Mouse (Mus musculus) midbrain, embryonic 15.5 days (tissue): ENCODE measurements around the gene Ezh2. TPM values are rescaled to one million over a fixed set of nuclear protein-coding genes. Genes with fewer than 3 reads are reported as not detected.
"Not testable (repeated sequence)": the region's sequence is repeated elsewhere in the genome, so short reads cannot be mapped to it uniquely, and the experiment has no call there.

Source experiments
- ATAC-seq: fragments of 200-750 bp; cut with Nextera tagmentation; replicated peaks from 2 replicates; pipeline ENCODE4 v1.8.0; 2017; ENCODE audit warnings: moderate TSS enrichment
- H3K27ac ChIP-seq: fragments of 300-500 bp; sonication (generic); 2 replicates; pipeline ENCODE4 v1.5.1; 2015; ENCODE audit warnings: mild to moderate bottlenecking, inconsistent platforms
- H3K27me3 ChIP-seq: fragments of 300-500 bp; sonication (generic); replicated peaks from 2 replicates; pipeline ENCODE4 v1.6.1; 2015; ENCODE audit warnings: inconsistent platforms
- H3K36me3 ChIP-seq: fragments of 300-500 bp; sonication (generic); replicated peaks from 2 replicates; pipeline ENCODE4 v1.6.1; 2015; ENCODE audit warnings: inconsistent platforms
- H3K4me1 ChIP-seq: fragments of 300-500 bp; sonication (generic); 2 replicates; pipeline ENCODE4 v1.6.1; 2015; ENCODE audit warnings: inconsistent platforms
- H3K4me2 ChIP-seq: fragments of 300-500 bp; sonication (generic); 2 replicates; pipeline ENCODE4 v1.6.1; 2015; ENCODE audit warnings: inconsistent platforms, mild to moderate bottlenecking, moderate library complexity
- H3K4me3 ChIP-seq: fragments of 300-500 bp; sonication (generic); 2 replicates; pipeline ENCODE4 v1.5.1; 2015; ENCODE audit warnings: mild to moderate bottlenecking, inconsistent platforms
- H3K9ac ChIP-seq: fragments of 300-500 bp; sonication (generic); 2 replicates; pipeline ENCODE4 v1.6.1; 2015; ENCODE audit warnings: mild to moderate bottlenecking, inconsistent platforms
- H3K9me3 ChIP-seq: fragments of 300-500 bp; sonication (generic); 2 replicates; pipeline ENCODE4 v1.6.1; 2016; ENCODE audit warnings: inconsistent platforms
- WGBS: fragments of 180-500 bp; shearing (Covaris S2); methylation state at CpG from one replicate; pipeline ENCODE4 v1.1.7; 2015; ENCODE audit warnings: mixed read lengths; 5-methylcytosine and 5-hydroxymethylcytosine counted together
- polyA plus RNA-seq: library from polyadenylated mRNA; unstranded; fragments of >200 nt; fragmentation: Nextera tagmentation; extraction: Ambion mirVana; gene quantifications from 2 replicates; pipeline ENCODE4 v1.2.1, GENCODE M21; 2015

Gene Ezh2
- 69.0 and 78.7 TPM in 2 replicates for polyA plus RNA-seq

DNA sequence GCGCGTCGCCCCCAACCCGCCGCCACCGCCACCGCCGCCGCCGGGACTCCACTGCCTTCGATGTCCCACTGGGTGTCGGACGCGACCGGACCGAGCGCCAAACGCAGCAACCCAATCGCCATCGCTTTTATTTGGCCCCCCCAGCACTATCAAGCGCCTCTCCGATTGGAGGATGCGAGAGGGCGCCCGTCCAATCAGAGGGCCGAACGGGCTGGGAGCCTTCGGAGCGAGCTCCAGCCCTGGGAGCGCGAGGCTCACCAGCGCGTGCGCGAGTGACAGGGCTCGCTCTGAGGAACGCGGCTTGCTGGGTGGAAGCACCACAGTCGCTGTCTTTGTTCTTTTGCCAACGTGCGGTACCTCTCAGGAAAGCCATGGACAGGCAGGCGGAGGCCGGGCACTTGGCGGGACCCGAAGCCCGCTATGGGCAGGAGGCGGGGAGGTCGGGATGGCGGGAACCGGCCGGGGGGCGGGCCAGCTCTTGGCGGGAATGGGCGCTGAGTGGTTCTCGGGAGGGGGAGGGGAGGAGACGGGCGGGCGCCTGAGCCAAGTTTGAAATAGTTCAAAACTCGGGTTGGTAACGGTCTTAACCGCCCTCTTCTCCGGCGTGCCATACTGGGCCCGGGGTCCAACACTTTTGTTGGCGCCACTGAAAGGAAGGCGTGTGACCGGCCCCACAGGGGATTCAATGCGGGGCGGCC is at the start of gene Ezh2:
TSS of gene Ezh2 (minus strand) at position 416 of the 698 bp plus-strand sequence.
- Histone ChIP-seq H3K9ac (peak within 1 kb of the TSS; percentile 94), H3K4me3 (peak within 1 kb of the TSS; percentile 93), H3K27ac (peak within 1 kb of the TSS; percentile 94), H3K36me3 (no peaks in the 10 kb centered on the region), H3K4me2 (peak within 1 kb of the TSS; percentile 89), H3K4me1 (peaks cover 23% of the 10 kb centered on the region), H3K27me3 (no peaks in the 10 kb centered on the region), H3K9me3 (no peaks in the 10 kb centered on the region)
- peak; percentile 99 for ATAC-seq
- under 1% methylated on average over 61 of the region's 69 CpGs for WGBS

DNA sequence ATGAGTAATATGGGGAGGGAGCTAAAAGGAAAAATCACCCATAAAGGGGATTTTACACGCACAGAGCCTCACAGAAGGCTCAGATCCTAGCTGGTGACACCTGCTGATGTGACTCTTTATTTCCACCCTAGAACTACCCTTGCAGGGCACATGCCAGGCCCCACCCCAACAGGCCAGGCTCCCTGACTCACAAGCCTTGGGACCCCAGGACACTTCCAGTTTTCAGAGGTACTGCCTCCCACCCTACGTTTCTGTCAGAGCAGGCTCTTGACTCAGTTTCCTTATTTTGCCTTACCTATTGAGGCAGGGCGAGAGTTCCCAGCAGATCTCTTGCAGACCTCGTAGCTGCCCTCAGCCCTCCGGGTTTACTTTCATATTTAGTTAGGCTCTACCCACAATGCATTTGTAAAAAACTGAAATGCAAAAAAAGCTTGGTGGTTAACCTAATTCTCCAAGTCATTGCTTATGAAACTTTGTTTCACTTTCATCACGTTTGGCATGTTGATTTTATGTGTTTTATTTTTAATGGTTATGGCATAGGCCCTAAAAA is 41.5 kb upstream of the Ezh2 start:
- 71% methylated on average over 6 of the region's 6 CpGs for WGBS
- Histone ChIP-seq H3K4me3 (no peak overlapping the region), H3K9ac (no peak overlapping the region), H3K4me2 (no peak overlapping the region), H3K9me3 (no peaks in the 10 kb centered on the region), H3K27ac (no peak overlapping the region), H3K4me1 (no peaks in the 10 kb centered on the region), H3K36me3 (no peaks in the 10 kb centered on the region), H3K27me3 (no peaks in the 10 kb centered on the region)
- ATAC-seq, result no peak

DNA sequence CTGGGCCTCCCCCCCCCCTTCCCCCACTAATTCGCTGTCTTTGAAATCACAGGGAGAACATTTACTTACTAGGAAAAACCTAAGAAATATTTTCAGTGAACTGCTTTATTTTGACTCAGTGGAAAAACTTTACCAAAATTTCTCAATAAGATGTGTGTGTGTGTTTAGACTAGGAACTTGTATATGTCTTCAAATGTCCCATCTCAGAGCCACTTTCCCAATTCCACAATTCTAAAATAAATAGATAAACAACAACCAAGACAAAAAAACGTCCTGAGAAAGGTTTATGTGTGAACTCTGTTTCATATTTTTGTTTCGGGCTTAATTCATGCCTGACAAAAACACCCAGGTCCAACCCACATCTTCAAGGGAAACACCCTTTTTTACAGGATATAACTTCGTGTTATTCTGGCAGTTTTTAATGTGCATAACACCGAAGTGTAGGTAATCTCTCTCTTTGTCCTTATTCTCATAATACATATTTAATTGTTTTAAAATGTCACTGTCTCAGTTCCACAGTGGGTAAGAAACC is 40.9 kb upstream of the Ezh2 start:
- whole genome bisulfite sequencing, result 76% methylated on average over 5 of the region's 5 CpGs
- Histone ChIP-seq H3K4me2 (no peak overlapping the region), H3K4me3 (no peak overlapping the region), H3K9me3 (no peaks in the 10 kb centered on the region), H3K27ac (no peak overlapping the region), H3K27me3 (no peaks in the 10 kb centered on the region), H3K9ac (no peak overlapping the region), H3K4me1 (no peaks in the 10 kb centered on the region), H3K36me3 (no peaks in the 10 kb centered on the region)
- ATAC-seq, result no peak

DNA sequence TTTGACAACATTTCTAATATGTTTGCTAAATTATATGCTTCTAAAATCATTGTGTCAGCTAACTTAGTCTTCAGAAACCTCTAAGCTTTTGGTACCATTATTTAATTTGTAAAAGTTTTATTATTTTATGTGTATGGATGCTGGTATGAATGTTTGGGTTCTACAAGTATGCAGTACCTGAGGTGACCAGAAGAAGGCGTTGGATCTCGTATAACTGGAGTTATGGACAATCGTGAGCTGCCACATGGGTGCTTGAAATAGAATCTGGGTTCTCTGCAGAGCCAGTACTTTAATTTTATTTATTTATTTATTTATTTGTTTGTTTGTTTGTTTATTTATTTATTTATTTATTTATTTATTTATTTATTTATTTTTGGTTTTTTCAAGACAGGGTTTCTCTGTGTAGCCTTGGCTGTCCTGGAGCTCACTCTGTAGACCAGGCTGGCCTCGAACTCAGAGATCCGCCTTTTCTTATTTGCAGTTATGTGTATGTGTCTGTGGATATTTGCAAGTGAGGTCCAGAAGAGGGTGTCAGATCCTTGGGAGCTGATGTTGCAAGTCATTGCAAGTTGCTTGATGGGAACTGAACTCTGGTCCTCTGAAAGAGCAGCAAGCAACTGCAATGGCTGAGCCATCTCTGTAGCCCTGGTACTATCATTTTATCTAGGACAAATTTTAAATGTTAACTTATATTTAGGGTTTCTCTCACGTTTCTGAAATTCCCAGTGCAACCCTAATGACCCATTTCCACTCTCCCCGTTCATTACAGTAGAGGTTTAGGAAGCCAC is 40.3 kb upstream of the Ezh2 start:
- H3K4me1 ChIP-seq, result no peaks in the 10 kb centered on the region
- no peak overlapping the region for H3K4me3 ChIP-seq
- no peak overlapping the region for H3K27ac ChIP-seq
- H3K27me3 ChIP-seq, result no peaks in the 10 kb centered on the region
- WGBS, result 75% methylated on average over 7 of the region's 7 CpGs
- H3K36me3 ChIP-seq, result no peaks in the 10 kb centered on the region
- H3K4me2 ChIP-seq, result no peak overlapping the region
- ATAC-seq, result no peak
- no peak overlapping the region for H3K9ac ChIP-seq
- H3K9me3 ChIP-seq, result no peaks in the 10 kb centered on the region

DNA sequence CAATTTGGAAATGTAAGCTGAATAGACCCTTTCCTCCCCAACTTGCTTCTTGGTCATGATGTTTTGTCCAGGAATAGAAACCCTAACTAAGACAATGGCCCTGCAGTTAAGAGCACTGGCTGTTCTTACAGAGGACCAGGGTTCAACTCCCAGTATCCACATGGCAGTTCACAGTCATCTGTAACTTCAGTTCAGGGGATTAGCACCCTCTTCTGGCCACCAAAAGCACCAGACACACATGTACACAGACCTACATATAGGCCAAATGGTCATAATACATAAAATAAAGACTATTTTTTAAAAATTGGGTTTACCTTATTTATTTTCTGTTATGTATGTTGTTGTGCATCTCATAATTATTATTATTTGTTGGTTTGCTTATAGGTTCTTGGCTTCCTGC is 38.3 kb upstream of the Ezh2 start:
- no peak overlapping the region for H3K27ac ChIP-seq
- H3K27me3 ChIP-seq, result no peaks in the 10 kb centered on the region
- H3K9ac ChIP-seq, result no peak overlapping the region
- H3K4me3 ChIP-seq, result no peak overlapping the region
- H3K4me2 ChIP-seq, result no peak overlapping the region
- no peaks in the 10 kb centered on the region for H3K4me1 ChIP-seq
- no peaks in the 10 kb centered on the region for H3K36me3 ChIP-seq
- H3K9me3 ChIP-seq, result no peaks in the 10 kb centered on the region
- ATAC-seq, result no peak

DNA sequence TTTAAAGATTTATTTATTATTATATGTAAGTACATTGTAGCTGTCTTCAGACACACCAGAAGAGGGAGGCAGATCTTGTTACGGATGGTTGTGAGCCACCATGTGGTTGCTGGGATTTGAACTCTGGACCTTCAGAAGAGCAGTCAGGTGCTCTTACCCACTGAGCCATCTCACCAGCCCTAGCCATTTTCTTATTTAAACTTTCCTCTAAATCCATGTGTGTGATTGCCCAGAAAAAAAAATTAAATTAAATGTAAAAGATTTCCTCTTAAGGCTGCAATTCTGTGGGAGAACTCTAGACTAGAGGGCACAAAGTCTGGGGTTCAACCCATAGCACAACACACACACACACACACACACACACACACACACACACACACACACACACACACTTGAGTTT is 34.9 kb upstream of the Ezh2 start:
- 89% methylated on average over 1 of the region's 1 CpGs for WGBS
- not testable (repeated sequence) for H3K4me3 ChIP-seq, ATAC-seq, H3K36me3 ChIP-seq, H3K4me1 ChIP-seq, H3K27me3 ChIP-seq, H3K27ac ChIP-seq, H3K9ac ChIP-seq, H3K4me2 ChIP-seq, H3K9me3 ChIP-seq

DNA sequence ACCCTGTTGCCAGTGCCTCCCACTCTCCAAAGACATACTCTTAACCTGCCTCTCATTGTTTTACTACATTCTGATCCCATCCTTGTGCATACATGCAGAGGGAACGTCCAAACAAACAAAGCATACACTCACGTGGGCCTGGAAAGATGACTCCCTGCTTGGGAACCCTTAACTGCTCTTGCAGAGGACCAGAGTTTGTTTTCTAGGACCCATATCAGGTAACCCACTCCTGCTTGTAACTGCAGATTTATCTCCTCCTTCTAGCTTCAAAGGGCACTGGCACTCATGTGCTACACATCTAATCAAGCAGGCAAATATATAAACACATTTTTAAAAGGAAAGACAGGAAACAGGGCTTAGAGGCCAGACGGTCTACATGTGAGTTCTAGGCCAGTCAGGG is 32.8 kb upstream of the Ezh2 start:
- no peak overlapping the region for H3K9ac ChIP-seq
- WGBS, result 61% methylated on average over 3 of the region's 3 CpGs
- H3K4me2 ChIP-seq, result no peak overlapping the region
- no peaks in the 10 kb centered on the region for H3K27me3 ChIP-seq
- H3K36me3 ChIP-seq, result no peaks in the 10 kb centered on the region
- no peak for ATAC-seq
- H3K4me3 ChIP-seq, result no peak overlapping the region
- H3K4me1 ChIP-seq, result no peaks in the 10 kb centered on the region
- no peaks in the 10 kb centered on the region for H3K9me3 ChIP-seq
- no peak overlapping the region for H3K27ac ChIP-seq

DNA sequence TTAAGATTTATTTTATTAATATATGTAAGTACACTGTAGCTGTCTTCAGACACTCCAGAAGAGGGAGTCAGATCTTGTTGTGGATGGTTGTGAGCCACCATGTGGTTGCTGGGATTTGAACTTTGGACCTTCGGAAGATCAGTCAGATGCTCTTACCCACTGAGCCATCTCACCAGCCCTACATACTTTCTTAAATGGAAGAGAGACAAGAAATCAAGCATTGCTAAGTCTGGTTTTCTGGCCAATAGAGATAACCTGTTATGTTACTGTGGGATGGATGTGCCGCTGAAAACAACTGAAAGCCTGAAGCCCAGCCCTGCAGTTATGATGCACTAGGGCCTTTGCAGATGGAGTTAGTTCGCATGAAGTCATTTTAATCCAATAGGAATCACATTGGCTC is 31.8 kb upstream of the Ezh2 start:
- H3K4me1 ChIP-seq, H3K9me3 ChIP-seq, H3K9ac ChIP-seq, H3K27me3 ChIP-seq, H3K4me2 ChIP-seq, H3K4me3 ChIP-seq, H3K27ac ChIP-seq, ATAC-seq, H3K36me3 ChIP-seq: not testable (repeated sequence)
- 92% methylated on average over 3 of the region's 3 CpGs for WGBS

DNA sequence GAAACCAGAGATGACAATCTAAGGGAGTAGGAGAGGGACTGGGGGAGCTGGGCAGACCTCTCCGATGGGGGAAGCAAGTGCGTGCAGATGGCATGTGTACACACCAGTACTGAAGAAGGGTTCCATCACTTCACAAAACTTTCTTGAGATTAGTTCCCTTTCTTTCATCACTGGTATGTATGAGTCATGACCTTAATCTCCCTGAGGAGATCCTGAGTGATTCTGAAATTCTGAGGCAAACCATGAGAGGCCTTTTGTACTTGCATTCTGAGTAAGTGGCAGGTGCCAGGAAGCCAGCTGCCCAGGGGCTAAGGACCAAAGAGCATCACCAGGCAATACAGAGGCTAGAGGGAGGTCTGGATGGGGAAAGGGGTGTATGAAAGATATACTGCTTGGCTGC is 25.9 kb upstream of the Ezh2 start:
- H3K9ac ChIP-seq, result no peak overlapping the region
- H3K4me3 ChIP-seq, result no peak overlapping the region
- H3K4me1 ChIP-seq, result no peaks in the 10 kb centered on the region
- H3K36me3 ChIP-seq, result no peaks in the 10 kb centered on the region
- ATAC-seq, result no peak
- 83% methylated on average over 2 of the region's 2 CpGs for WGBS
- no peak overlapping the region for H3K27ac ChIP-seq
- H3K4me2 ChIP-seq, result no peak overlapping the region
- H3K27me3 ChIP-seq, result no peaks in the 10 kb centered on the region
- H3K9me3 ChIP-seq, result no peaks in the 10 kb centered on the region

DNA sequence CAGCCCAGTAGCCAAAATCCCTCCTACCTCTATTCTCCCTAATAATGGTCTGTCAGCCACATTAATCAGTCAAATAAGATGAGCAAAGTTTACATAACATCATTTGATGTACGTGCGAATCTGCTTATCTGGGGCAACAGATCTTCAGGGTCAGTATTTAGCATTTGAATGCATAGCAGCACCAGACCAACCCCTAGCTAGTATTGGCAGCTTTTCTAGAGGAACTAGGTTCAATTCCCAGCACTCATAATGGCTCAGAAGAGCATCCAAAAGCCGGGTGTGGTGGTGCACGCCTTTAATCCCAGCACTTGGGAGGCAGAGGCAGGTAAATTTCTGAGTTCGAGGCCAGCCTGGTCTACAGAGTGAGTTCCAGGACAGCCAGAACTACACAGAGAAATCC is 13.2 kb upstream of the Ezh2 start:
- H3K9me3 ChIP-seq, H3K4me3 ChIP-seq, H3K36me3 ChIP-seq, H3K27ac ChIP-seq, H3K27me3 ChIP-seq, H3K4me2 ChIP-seq, ATAC-seq, H3K9ac ChIP-seq, H3K4me1 ChIP-seq: not testable (repeated sequence)
- 61% methylated on average over 5 of the region's 5 CpGs for WGBS

DNA sequence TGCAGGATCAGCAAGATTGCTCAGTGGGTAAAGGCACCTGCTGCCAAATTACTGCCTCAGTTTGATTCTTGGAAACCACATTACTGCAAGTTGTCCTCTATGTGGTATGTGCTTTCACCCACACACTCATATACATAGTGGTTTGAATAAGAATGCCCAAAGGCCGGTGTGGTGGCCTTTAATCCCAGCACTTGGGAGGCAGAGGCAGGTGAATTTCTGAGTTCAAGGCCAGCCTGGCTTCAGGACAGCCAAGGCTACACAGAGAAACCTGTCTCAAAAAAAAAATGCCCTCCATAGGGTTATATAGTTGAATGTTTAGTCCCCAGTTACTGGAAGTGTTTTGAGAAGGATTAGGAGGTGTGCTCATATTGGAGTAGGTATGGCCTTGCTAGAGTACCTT is 6.8 kb upstream of the Ezh2 start:
- no peak for ATAC-seq
- Histone ChIP-seq H3K9ac (no peak overlapping the region), H3K9me3 (no peaks in the 10 kb centered on the region), H3K36me3 (no peaks in the 10 kb centered on the region), H3K27ac (no peak overlapping the region), H3K4me1 (no peaks in the 10 kb centered on the region), H3K27me3 (no peaks in the 10 kb centered on the region), H3K4me3 (no peak overlapping the region), H3K4me2 (no peak overlapping the region)
- 85% methylated on average over 1 of the region's 1 CpGs for WGBS

DNA sequence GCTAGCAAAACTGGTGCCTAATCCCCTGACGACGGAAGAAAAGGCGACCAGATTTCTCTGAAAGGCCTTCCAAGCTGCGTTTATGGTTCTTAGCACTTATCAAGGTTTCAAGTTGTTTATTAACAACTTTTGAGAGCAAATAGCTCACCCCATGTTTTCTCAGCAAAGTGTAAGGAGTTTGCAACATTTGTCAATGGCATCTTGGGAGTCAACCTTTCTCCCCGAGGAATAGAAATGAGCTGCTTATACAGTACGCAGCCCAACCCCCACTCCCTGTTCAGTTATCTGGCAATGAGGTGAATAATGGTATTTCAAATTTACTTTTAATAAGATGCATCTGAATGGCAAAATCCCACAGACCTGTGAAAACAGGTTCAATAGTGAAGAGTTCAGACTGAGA is 555 bp upstream of the Ezh2 start:
- no peaks in the 10 kb centered on the region for H3K36me3 ChIP-seq
- H3K9ac ChIP-seq, result peak overlapping the region; percentile 65
- H3K9me3 ChIP-seq, result no peaks in the 10 kb centered on the region
- H3K4me1 ChIP-seq, result peaks cover 20% of the 10 kb centered on the region
- H3K4me3 ChIP-seq, result peak overlapping the region; percentile 93
- peak overlapping the region; percentile 94 for H3K27ac ChIP-seq
- H3K27me3 ChIP-seq, result no peaks in the 10 kb centered on the region
- WGBS, result 4% methylated on average over 6 of the region's 6 CpGs
- H3K4me2 ChIP-seq, result peak overlapping the region; percentile 89
- no peak for ATAC-seq
